Mouse (Mus musculus): ENCODE results near the gene Ddi2. TPM values are rescaled to one million over a fixed set of nuclear protein-coding genes. Genes with fewer than 3 reads are reported as not detected.

Ddi2 gene
- polyA plus RNA-seq, 1 experiment from 2014 or later: 18.8 TPM

- H3K27me3 ChIP-seq (ENCODE audit: control insufficient read depth, insufficient read depth, low read length): no peaks in the 10 kb centered on the region
- no peak overlapping the region for H3K4me3 ChIP-seq (replicated peaks; ENCODE audit: low read length)
- peaks cover 34% of the 10 kb centered on the region for H3K4me1 ChIP-seq (ENCODE audit: control insufficient read depth, insufficient read depth, low read length)
- H3K36me3 ChIP-seq (ENCODE audit: control insufficient read depth, insufficient read depth, low read length): peaks cover 8% of the 10 kb centered on the region; the same call in 1 of the 2 replicates
- ATAC-seq (ENCODE audit: insufficient read depth, low FRiP score): no peak
- H3K9me3 ChIP-seq (replicated peaks; ENCODE audit: control insufficient read depth, low read length): no peaks in the 10 kb centered on the region
- no peak overlapping the region for H3K9ac ChIP-seq (ENCODE audit: low read length)
- no peak overlapping the region for H3K4me2 ChIP-seq (ENCODE audit: low read depth, low read length)
- no peak overlapping the region for H3K27ac ChIP-seq (ENCODE audit: low read length)
- 84% methylated on average over 4 of the region's 4 CpGs for WGBS
Observed at GRCm38 (mm10) chr4:141717633-141718032, 5.6 kb downstream of the Ddi2 start.

- 46% methylated on average over 2 of the region's 2 CpGs for WGBS
- no peak overlapping the region for H3K27ac ChIP-seq (ENCODE audit: low read length)
- peaks cover 2% of the 10 kb centered on the region; the same call in 1 of the 2 replicates for H3K36me3 ChIP-seq (ENCODE audit: control insufficient read depth, insufficient read depth, low read length)
- no peak overlapping the region for H3K9ac ChIP-seq (ENCODE audit: low read length)
- H3K4me2 ChIP-seq (ENCODE audit: low read depth, low read length): no peak overlapping the region
- no peaks in the 10 kb centered on the region for H3K9me3 ChIP-seq (replicated peaks; ENCODE audit: control insufficient read depth, low read length)
- ATAC-seq (ENCODE audit: insufficient read depth, low FRiP score): no peak; the same call in 1 of the 2 replicates
- H3K4me1 ChIP-seq (ENCODE audit: control insufficient read depth, insufficient read depth, low read length): peaks cover 13% of the 10 kb centered on the region
- H3K4me3 ChIP-seq (replicated peaks; ENCODE audit: low read length): no peak overlapping the region
- H3K27me3 ChIP-seq (ENCODE audit: control insufficient read depth, insufficient read depth, low read length): no peaks in the 10 kb centered on the region
Observed at GRCm38 (mm10) chr4:141715027-141715426, 8.2 kb downstream of the Ddi2 start.

- Histone ChIP-seq H3K4me3 (replicated peaks; ENCODE audit: low read length) (no peak overlapping the region), H3K4me1 (ENCODE audit: control insufficient read depth, insufficient read depth, low read length) (peaks cover 6% of the 10 kb centered on the region; the same call in 1 of the 2 replicates), H3K9me3 (replicated peaks; ENCODE audit: control insufficient read depth, low read length) (no peaks in the 10 kb centered on the region), H3K4me2 (ENCODE audit: low read depth, low read length) (no peak overlapping the region), H3K27ac (ENCODE audit: low read length) (no peak overlapping the region), H3K27me3 (ENCODE audit: control insufficient read depth, insufficient read depth, low read length) (no peaks in the 10 kb centered on the region), H3K9ac (ENCODE audit: low read length) (no peak overlapping the region), H3K36me3 (ENCODE audit: control insufficient read depth, insufficient read depth, low read length) (peaks cover 5% of the 10 kb centered on the region; the same call in 1 of the 2 replicates)
- 70% methylated on average over 5 of the region's 5 CpGs for WGBS
- ATAC-seq (ENCODE audit: insufficient read depth, low FRiP score): no peak
Observed at GRCm38 (mm10) chr4:141713598-141714142, 9.5 kb downstream of the Ddi2 start.

- H3K4me3 ChIP-seq (replicated peaks; ENCODE audit: low read length): no peak overlapping the region
- no peak overlapping the region for H3K9ac ChIP-seq (ENCODE audit: low read length)
- ATAC-seq (ENCODE audit: insufficient read depth, low FRiP score): no peak
- H3K27me3 ChIP-seq (ENCODE audit: control insufficient read depth, insufficient read depth, low read length): no peaks in the 10 kb centered on the region
- H3K4me2 ChIP-seq (ENCODE audit: low read depth, low read length): no peak overlapping the region
- H3K9me3 ChIP-seq (replicated peaks; ENCODE audit: control insufficient read depth, low read length): no peaks in the 10 kb centered on the region
- WGBS: 88% methylated on average over 1 of the region's 1 CpGs
- H3K36me3 ChIP-seq (ENCODE audit: control insufficient read depth, insufficient read depth, low read length): peaks cover 7% of the 10 kb centered on the region
- H3K4me1 ChIP-seq (ENCODE audit: control insufficient read depth, insufficient read depth, low read length): peaks cover 6% of the 10 kb centered on the region; the same call in 1 of the 2 replicates
- H3K27ac ChIP-seq (ENCODE audit: low read length): no peak overlapping the region
Observed at GRCm38 (mm10) chr4:141711250-141711649, 12.0 kb downstream of the Ddi2 start.

- WGBS: 88% methylated on average over 2 of the region's 2 CpGs
- no peak overlapping the region for H3K27ac ChIP-seq (ENCODE audit: low read length)
- no peak for ATAC-seq (ENCODE audit: insufficient read depth, low FRiP score)
- H3K36me3 ChIP-seq (ENCODE audit: control insufficient read depth, insufficient read depth, low read length): peaks cover 21% of the 10 kb centered on the region
- H3K4me1 ChIP-seq (ENCODE audit: control insufficient read depth, insufficient read depth, low read length): no peaks in the 10 kb centered on the region
- no peak overlapping the region for H3K4me3 ChIP-seq (replicated peaks; ENCODE audit: low read length)
- H3K27me3 ChIP-seq (ENCODE audit: control insufficient read depth, insufficient read depth, low read length): no peaks in the 10 kb centered on the region
- H3K4me2 ChIP-seq (ENCODE audit: low read depth, low read length): no peak overlapping the region
- no peak overlapping the region for H3K9ac ChIP-seq (ENCODE audit: low read length)
- no peaks in the 10 kb centered on the region for H3K9me3 ChIP-seq (replicated peaks; ENCODE audit: control insufficient read depth, low read length)
Observed at GRCm38 (mm10) chr4:141708971-141709370, 14.2 kb downstream of the Ddi2 start.

GRCm38 (mm10) chr4:141708005-141708404, 15.2 kb downstream of the Ddi2 start:
- peaks cover 23% of the 10 kb centered on the region for H3K36me3 ChIP-seq (ENCODE audit: control insufficient read depth, insufficient read depth, low read length)

GRCm38 (mm10) chr4:141705331-141705730, 17.9 kb downstream of the Ddi2 start:
- Histone ChIP-seq H3K27me3 (ENCODE audit: control insufficient read depth, insufficient read depth, low read length) (no peaks in the 10 kb centered on the region), H3K27ac (ENCODE audit: low read length) (no peak overlapping the region), H3K4me2 (ENCODE audit: low read depth, low read length) (no peak overlapping the region), H3K4me3 (replicated peaks; ENCODE audit: low read length) (no peak overlapping the region), H3K4me1 (ENCODE audit: control insufficient read depth, insufficient read depth, low read length) (no peaks in the 10 kb centered on the region), H3K9me3 (replicated peaks; ENCODE audit: control insufficient read depth, low read length) (no peaks in the 10 kb centered on the region), H3K9ac (ENCODE audit: low read length) (no peak overlapping the region), H3K36me3 (ENCODE audit: control insufficient read depth, insufficient read depth, low read length) (peaks cover 34% of the 10 kb centered on the region)
- WGBS: 75% methylated on average over 4 of the region's 4 CpGs
- peak; percentile 64 for ATAC-seq (ENCODE audit: insufficient read depth, low FRiP score)

More at GRCm38 (mm10) chr4:141708005-141708404, 15.2 kb downstream of the Ddi2 start:
- Histone ChIP-seq H3K27me3 (ENCODE audit: control insufficient read depth, insufficient read depth, low read length) (no peaks in the 10 kb centered on the region), H3K9me3 (replicated peaks; ENCODE audit: control insufficient read depth, low read length) (no peaks in the 10 kb centered on the region), H3K4me2 (ENCODE audit: low read depth, low read length) (no peak overlapping the region), H3K9ac (ENCODE audit: low read length) (no peak overlapping the region), H3K27ac (ENCODE audit: low read length) (no peak overlapping the region), H3K4me1 (ENCODE audit: control insufficient read depth, insufficient read depth, low read length) (no peaks in the 10 kb centered on the region), H3K4me3 (replicated peaks; ENCODE audit: low read length) (no peak overlapping the region)
- no peak for ATAC-seq (ENCODE audit: insufficient read depth, low FRiP score)
- 86% methylated on average over 7 of the region's 7 CpGs for WGBS

GRCm38 (mm10) chr4:141704625-141705024, 18.6 kb downstream of the Ddi2 start:
- 87% methylated on average over 2 of the region's 2 CpGs for whole genome bisulfite sequencing
- Histone ChIP-seq H3K9ac (ENCODE audit: low read length) (no peak overlapping the region), H3K4me2 (ENCODE audit: low read depth, low read length) (no peak overlapping the region), H3K9me3 (replicated peaks; ENCODE audit: control insufficient read depth, low read length) (no peaks in the 10 kb centered on the region), H3K4me3 (replicated peaks; ENCODE audit: low read length) (no peak overlapping the region), H3K4me1 (ENCODE audit: control insufficient read depth, insufficient read depth, low read length) (no peaks in the 10 kb centered on the region), H3K27ac (ENCODE audit: low read length) (no peak overlapping the region), H3K36me3 (ENCODE audit: control insufficient read depth, insufficient read depth, low read length) (peaks cover 36% of the 10 kb centered on the region), H3K27me3 (ENCODE audit: control insufficient read depth, insufficient read depth, low read length) (no peaks in the 10 kb centered on the region)
- no peak for ATAC-seq (ENCODE audit: insufficient read depth, low FRiP score)

- no peaks in the 10 kb centered on the region for H3K4me1 ChIP-seq (ENCODE audit: control insufficient read depth, insufficient read depth, low read length)
- no peak overlapping the region for H3K27ac ChIP-seq (ENCODE audit: low read length)
- ATAC-seq (ENCODE audit: insufficient read depth, low FRiP score): no peak
- H3K36me3 ChIP-seq (ENCODE audit: control insufficient read depth, insufficient read depth, low read length): peaks cover 41% of the 10 kb centered on the region
- no peak overlapping the region for H3K4me3 ChIP-seq (replicated peaks; ENCODE audit: low read length)
- H3K9ac ChIP-seq (ENCODE audit: low read length): no peak overlapping the region
- no peaks in the 10 kb centered on the region for H3K9me3 ChIP-seq (replicated peaks; ENCODE audit: control insufficient read depth, low read length)
- WGBS: 92% methylated on average over 8 of the region's 8 CpGs
- H3K27me3 ChIP-seq (ENCODE audit: control insufficient read depth, insufficient read depth, low read length): no peaks in the 10 kb centered on the region
- H3K4me2 ChIP-seq (ENCODE audit: low read depth, low read length): no peak overlapping the region
Observed at GRCm38 (mm10) chr4:141694719-141695118, 28.5 kb downstream of the Ddi2 start.

Data from stomach, embryonic 16.5 days (tissue).